Mouse (Mus musculus): ENCODE data around the gene Tmem79. TPM values are rescaled to one million over a fixed set of nuclear protein-coding genes. Genes with fewer than 3 reads are reported as not detected.
"Not testable (repeated sequence)": the region's sequence is repeated elsewhere in the genome, so short reads cannot be mapped to it uniquely, and the experiment has no call there.

The Tmem79 gene
- total and polyA plus RNA-seq, 3 experiments, result 1.1 to 3.8 (median 2.7) TPM

GRCm38 (mm10) chr3:88296110-88296560 lies 39.8 kb downstream of the Tmem79 start:
- DNase-seq (ENCODE audit: low spot score) (peak; percentile 14), ATAC-seq (ENCODE audit: extremely low read depth, insufficient number of reproducible peaks, low FRiP score, poor library complexity, severe bottlenecking) (no peak)
- no peaks in the 10 kb centered on the region for H3K27me3 ChIP-seq (ENCODE audit: insufficient read depth, low read length)
- H3K9me3 ChIP-seq (replicated peaks), result no peaks in the 10 kb centered on the region
- H3K4me1 ChIP-seq (ENCODE audit: insufficient read depth, low read depth, low read length), result peaks cover 30% of the 10 kb centered on the region
- no peak for TF ChIP-seq CTCF (IDR thresholded peaks at IDR 0.05; ENCODE audit: low read depth, low read length)
- no peak for TF ChIP-seq GATA1 (IDR thresholded peaks at IDR 0.05; ENCODE audit: borderline replicate concordance, low read length)
- no peak for TF ChIP-seq GATA2 (IDR thresholded peaks at IDR 0.05; ENCODE audit: borderline replicate concordance, low read depth, low read length)
- TF ChIP-seq POLR2AphosphoS5 (IDR thresholded peaks at IDR 0.05; ENCODE audit: insufficient replicate concordance, low read depth, low read length), result no peak
- TF ChIP-seq TAL1 (conservative IDR thresholded peaks at IDR 0.05; ENCODE audit: low read depth, low read length), result no peak
- peaks cover 49% of the 10 kb centered on the region for H3K36me3 ChIP-seq (replicated peaks)
- peak overlapping the region; percentile 74 for H3K4me3 ChIP-seq (ENCODE audit: low read depth, low read length)

DNA sequence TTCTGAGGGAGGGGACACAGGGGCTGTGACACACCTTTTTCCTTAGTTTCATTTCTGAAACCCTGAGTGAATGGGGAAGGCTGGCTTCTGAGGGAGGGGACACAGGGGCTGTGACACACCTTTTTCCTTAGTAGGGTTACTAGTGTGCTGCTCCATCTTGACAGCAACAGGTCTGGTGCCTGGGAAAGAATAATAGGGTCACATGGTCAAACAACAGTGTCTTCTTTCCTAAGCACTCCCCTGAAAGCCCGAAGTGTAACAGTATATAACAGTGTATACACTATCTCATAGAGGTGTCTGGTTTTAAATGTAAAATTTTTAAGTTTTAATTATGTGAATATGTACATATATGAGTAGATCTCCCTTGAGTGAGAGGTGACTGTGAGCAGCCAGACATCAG lies 40.7 kb downstream of the Tmem79 start:
- not testable (repeated sequence) for DNase-seq (ENCODE audit: low spot score); H3K27me3 ChIP-seq (ENCODE audit: insufficient read depth, low read length); ATAC-seq (ENCODE audit: extremely low read depth, insufficient number of reproducible peaks, low FRiP score, poor library complexity, severe bottlenecking); H3K9me3 ChIP-seq (replicated peaks)
- peak overlapping the region; percentile 74; the same call in 1 of the 2 replicates for H3K4me3 ChIP-seq (ENCODE audit: low read depth, low read length)
- peaks cover 44% of the 10 kb centered on the region for H3K36me3 ChIP-seq (replicated peaks)
- peaks cover 30% of the 10 kb centered on the region for H3K4me1 ChIP-seq (ENCODE audit: insufficient read depth, low read depth, low read length)

DNA sequence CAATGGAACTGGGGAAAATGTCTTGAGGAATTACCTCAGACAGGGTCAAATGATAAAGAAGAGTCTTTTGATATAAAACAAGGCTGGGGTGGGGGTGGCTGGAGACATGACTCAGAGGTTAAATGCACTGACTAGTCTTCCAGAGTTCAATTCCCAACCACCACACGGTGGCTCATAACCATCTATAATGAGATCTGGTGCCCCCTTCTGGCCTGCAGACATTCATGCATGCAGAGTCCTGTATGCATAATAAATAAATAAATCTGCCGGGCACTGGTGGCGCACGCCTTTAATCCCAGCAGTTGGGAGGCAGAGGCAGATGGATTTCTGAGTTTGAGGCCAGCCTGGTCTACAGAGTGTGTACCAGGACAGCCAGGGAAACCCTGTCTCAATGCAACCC lies 44.0 kb downstream of the Tmem79 start:
- H3K4me3 ChIP-seq (ENCODE audit: low read depth, low read length), result no peak overlapping the region
- peaks cover 11% of the 10 kb centered on the region for H3K4me1 ChIP-seq (ENCODE audit: insufficient read depth, low read depth, low read length)
- ATAC-seq (ENCODE audit: extremely low read depth, insufficient number of reproducible peaks, low FRiP score, poor library complexity, severe bottlenecking) (no peak), DNase-seq (ENCODE audit: low spot score) (no peak)
- no peak for TF ChIP-seq GATA1 (IDR thresholded peaks at IDR 0.05; ENCODE audit: borderline replicate concordance, low read length)
- TF ChIP-seq CTCF (IDR thresholded peaks at IDR 0.05; ENCODE audit: low read depth, low read length), result peak; percentile 23; the same call in 1 of the 2 replicates
- no peaks in the 10 kb centered on the region for H3K9me3 ChIP-seq (replicated peaks)
- H3K27me3 ChIP-seq (ENCODE audit: insufficient read depth, low read length), result no peaks in the 10 kb centered on the region
- peaks cover 43% of the 10 kb centered on the region for H3K36me3 ChIP-seq (replicated peaks)

DNA sequence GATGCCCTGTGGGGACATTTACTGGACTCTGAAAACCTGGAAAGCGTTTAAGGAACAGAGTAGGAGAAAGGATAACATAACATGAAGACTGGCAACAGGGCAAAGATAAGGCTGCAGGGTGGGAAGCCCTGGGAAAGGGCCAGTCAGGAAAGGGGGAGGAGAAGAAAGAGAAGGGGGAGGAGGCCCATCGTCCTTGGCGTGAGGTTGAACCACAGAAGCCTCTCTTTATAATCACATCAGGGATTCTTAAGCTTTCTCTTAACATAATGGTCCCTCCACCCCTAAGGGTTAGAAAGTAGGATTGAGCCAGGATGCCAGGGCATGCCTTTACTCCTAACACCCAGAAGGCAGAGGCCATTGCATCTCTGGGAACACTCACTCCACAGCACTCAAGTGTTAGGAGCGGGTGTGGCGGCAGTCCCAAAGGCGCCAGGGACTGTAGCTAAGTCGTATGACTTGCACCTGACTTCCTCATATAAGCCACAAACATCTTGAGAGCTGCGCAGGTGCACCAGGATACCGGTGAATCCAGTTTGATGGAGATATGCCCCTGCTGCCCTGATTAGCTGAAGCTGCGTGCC lies 47.7 kb downstream of the Tmem79 start:
- H3K4me3 ChIP-seq (ENCODE audit: low read depth, low read length); H3K9me3 ChIP-seq (replicated peaks); ATAC-seq (ENCODE audit: extremely low read depth, insufficient number of reproducible peaks, low FRiP score, poor library complexity, severe bottlenecking); H3K4me1 ChIP-seq (ENCODE audit: insufficient read depth, low read depth, low read length); DNase-seq (ENCODE audit: low spot score); H3K27me3 ChIP-seq (ENCODE audit: insufficient read depth, low read length): not testable (repeated sequence)
- H3K36me3 ChIP-seq (replicated peaks), result peaks cover 44% of the 10 kb centered on the region

- DNase-seq (ENCODE audit: low spot score) (no peak), ATAC-seq (ENCODE audit: extremely low read depth, insufficient number of reproducible peaks, low FRiP score, poor library complexity, severe bottlenecking) (no peak)
- H3K27me3 ChIP-seq (ENCODE audit: insufficient read depth, low read length), result no peaks in the 10 kb centered on the region
- H3K4me3 ChIP-seq (ENCODE audit: low read depth, low read length), result no peak within 1 kb of the TSS
- TF ChIP-seq GATA1 (IDR thresholded peaks at IDR 0.05; ENCODE audit: borderline replicate concordance, low read length) (no peak), TAL1 (conservative IDR thresholded peaks at IDR 0.05; ENCODE audit: low read depth, low read length) (no peak), POLR2AphosphoS5 (IDR thresholded peaks at IDR 0.05; ENCODE audit: insufficient replicate concordance, low read depth, low read length) (no peak), GATA2 (IDR thresholded peaks at IDR 0.05; ENCODE audit: borderline replicate concordance, low read depth, low read length) (no peak), CTCF (IDR thresholded peaks at IDR 0.05; ENCODE audit: low read depth, low read length) (no peak)
- no peaks in the 10 kb centered on the region for H3K4me1 ChIP-seq (ENCODE audit: insufficient read depth, low read depth, low read length)
- H3K36me3 ChIP-seq (replicated peaks), result peaks cover 44% of the 10 kb centered on the region
- no peaks in the 10 kb centered on the region for H3K9me3 ChIP-seq (replicated peaks)
Measured at GRCm38 (mm10) chr3:88287110-88287509, 48.8 kb downstream of the Tmem79 start, which contains the start of gene Gm38392. Gm38392 (minus strand) TSS chr3:88287210.

- H3K36me3 ChIP-seq (replicated peaks), result peaks cover 40% of the 10 kb centered on the region
- not testable (repeated sequence) for H3K4me3 ChIP-seq (ENCODE audit: low read depth, low read length); H3K9me3 ChIP-seq (replicated peaks); H3K27me3 ChIP-seq (ENCODE audit: insufficient read depth, low read length); DNase-seq (ENCODE audit: low spot score); ATAC-seq (ENCODE audit: extremely low read depth, insufficient number of reproducible peaks, low FRiP score, poor library complexity, severe bottlenecking); H3K4me1 ChIP-seq (ENCODE audit: insufficient read depth, low read depth, low read length)
Measured at GRCm38 (mm10) chr3:88285565-88285895, 50.4 kb downstream of the Tmem79 start.

- not testable (repeated sequence) for H3K9me3 ChIP-seq (replicated peaks); H3K27me3 ChIP-seq (ENCODE audit: insufficient read depth, low read length); H3K4me1 ChIP-seq (ENCODE audit: insufficient read depth, low read depth, low read length); H3K4me3 ChIP-seq (ENCODE audit: low read depth, low read length); ATAC-seq (ENCODE audit: extremely low read depth, insufficient number of reproducible peaks, low FRiP score, poor library complexity, severe bottlenecking); DNase-seq (ENCODE audit: low spot score)
- H3K36me3 ChIP-seq (replicated peaks), result peaks cover 35% of the 10 kb centered on the region
Measured at GRCm38 (mm10) chr3:88284815-88285564, 51.0 kb downstream of the Tmem79 start.

DNA sequence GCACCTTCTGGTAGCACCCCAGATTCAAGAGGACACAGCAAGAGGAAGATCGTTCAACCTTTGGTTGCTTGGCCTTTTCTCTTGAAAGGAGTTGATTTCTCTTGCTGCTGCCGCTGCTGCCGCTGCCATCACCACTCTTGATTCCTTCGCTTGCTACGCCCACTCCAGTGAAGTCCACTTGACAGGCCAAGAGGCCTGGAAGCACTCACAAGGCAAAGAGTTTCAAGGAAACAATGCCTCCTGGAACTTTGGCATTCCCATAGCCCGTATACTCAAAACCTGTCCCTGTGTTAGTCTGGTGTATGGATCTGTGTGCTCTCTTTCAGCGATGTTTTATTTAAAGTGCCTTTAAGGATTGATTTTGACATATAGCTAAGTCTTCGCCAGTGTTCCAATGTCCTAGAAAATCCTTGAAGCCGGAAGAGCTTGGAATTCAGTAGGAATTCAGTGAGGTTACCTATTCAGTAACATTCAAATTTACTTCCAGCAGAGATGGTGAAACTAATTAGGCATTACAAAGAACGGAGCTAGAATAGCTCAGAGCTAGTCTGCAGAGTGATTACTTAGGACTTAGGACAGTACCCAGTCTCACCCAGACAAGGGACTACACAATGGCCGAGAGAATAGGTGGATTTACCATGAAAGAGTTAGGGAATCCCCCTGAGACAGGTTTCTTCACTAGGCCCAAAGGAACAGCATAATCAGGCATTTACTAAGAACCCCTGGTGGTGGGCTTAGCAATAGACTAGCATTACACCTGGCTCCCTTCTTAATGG lies 54.6 kb downstream of the Tmem79 start:
- not testable (repeated sequence) for H3K27me3 ChIP-seq (ENCODE audit: insufficient read depth, low read length); H3K4me1 ChIP-seq (ENCODE audit: insufficient read depth, low read depth, low read length); H3K9me3 ChIP-seq (replicated peaks); H3K4me3 ChIP-seq (ENCODE audit: low read depth, low read length); ATAC-seq (ENCODE audit: extremely low read depth, insufficient number of reproducible peaks, low FRiP score, poor library complexity, severe bottlenecking); DNase-seq (ENCODE audit: low spot score)
- peaks cover 12% of the 10 kb centered on the region for H3K36me3 ChIP-seq (replicated peaks)
